Mouse (Mus musculus): ENCODE data around the gene Trpv5. TPM values are rescaled to one million over a fixed set of nuclear protein-coding genes. Genes with fewer than 3 reads are reported as not detected.

The Trpv5 gene
- 0.08 TPM in 1 of 2 replicates, not detected in the other for polyA plus RNA-seq (2015; fragmentation: Nextera tagmentation; extraction: Ambion mirVana)

- Histone ChIP-seq H3K27ac (no peak within 1 kb of the TSS), H3K36me3 (peaks cover 16% of the 10 kb centered on the region), H3K4me2 (no peak within 1 kb of the TSS), H3K9ac (no peak within 1 kb of the TSS), H3K27me3 (no peaks in the 10 kb centered on the region), H3K9me3 (replicated peaks) (no peaks in the 10 kb centered on the region), H3K4me1 (replicated peaks) (peaks cover 9% of the 10 kb centered on the region), H3K4me3 (replicated peaks) (no peak within 1 kb of the TSS)
- DNase-seq (no peak), ATAC-seq (ENCODE audit: low read depth) (no peak)
- WGBS (ENCODE audit: insufficient replicate concordance), result 58% methylated on average over 1 of the region's 1 CpGs
These were observed at the start of gene Trpv5 for GRCm38 (mm10) chr6:41680669-41681068. Trpv5 (minus strand) TSS chr6:41680769.

GRCm38 (mm10) chr6:41727989-41728609 lies 47.5 kb upstream of the Trpv5 start:
- Histone ChIP-seq H3K27me3 (no peaks in the 10 kb centered on the region), H3K36me3 (no peaks in the 10 kb centered on the region), H3K9ac (no peak overlapping the region), H3K4me1 (replicated peaks) (peaks cover 6% of the 10 kb centered on the region), H3K4me2 (no peak overlapping the region), H3K9me3 (replicated peaks) (no peaks in the 10 kb centered on the region), H3K4me3 (replicated peaks) (no peak overlapping the region), H3K27ac (no peak overlapping the region)
- DNase-seq (peak; percentile 33), ATAC-seq (ENCODE audit: low read depth) (peak; percentile 83)
- 51% methylated on average over 1 of the region's 1 CpGs for WGBS (ENCODE audit: insufficient replicate concordance)

GRCm38 (mm10) chr6:41721430-41721829 lies 40.9 kb upstream of the Trpv5 start:
- Histone ChIP-seq H3K27ac (no peak overlapping the region), H3K27me3 (no peaks in the 10 kb centered on the region), H3K4me2 (no peak overlapping the region), H3K36me3 (no peaks in the 10 kb centered on the region), H3K9ac (no peak overlapping the region), H3K4me3 (replicated peaks) (no peak overlapping the region), H3K4me1 (replicated peaks) (peaks cover 14% of the 10 kb centered on the region), H3K9me3 (replicated peaks) (no peaks in the 10 kb centered on the region)
- 36% methylated on average over 2 of the region's 2 CpGs for WGBS (ENCODE audit: insufficient replicate concordance)
- peak; percentile 75 for ATAC-seq (ENCODE audit: low read depth)
- no peak for DNase-seq

- Histone ChIP-seq H3K27me3 (no peaks in the 10 kb centered on the region), H3K4me2 (peak overlapping the region; percentile 40), H3K4me1 (replicated peaks) (peaks cover 73% of the 10 kb centered on the region), H3K36me3 (no peaks in the 10 kb centered on the region), H3K27ac (peak overlapping the region; percentile 85), H3K4me3 (replicated peaks) (no peak overlapping the region), H3K9me3 (replicated peaks) (no peaks in the 10 kb centered on the region), H3K9ac (peak overlapping the region; percentile 42; the same call in 1 of the 2 replicates)
- ATAC-seq (ENCODE audit: low read depth) (peak; percentile 48), DNase-seq (no peak)
- WGBS (ENCODE audit: insufficient replicate concordance), result 8% methylated on average over 1 of the region's 1 CpGs
These were observed 29.7 kb upstream of the Trpv5 start for GRCm38 (mm10) chr6:41710281-41710680.

- peaks cover 16% of the 10 kb centered on the region for H3K36me3 ChIP-seq
- ATAC-seq (ENCODE audit: low read depth) (peak; percentile 89), DNase-seq (peak; percentile 79)
- peak overlapping the region; percentile 79 for H3K4me2 ChIP-seq
- peak overlapping the region; percentile 26 for H3K4me3 ChIP-seq (replicated peaks)
- H3K9me3 ChIP-seq (replicated peaks), result no peaks in the 10 kb centered on the region
- peak overlapping the region; percentile 98 for H3K27ac ChIP-seq
- peaks cover 59% of the 10 kb centered on the region for H3K4me1 ChIP-seq (replicated peaks)
- H3K9ac ChIP-seq, result peak overlapping the region; percentile 93
- 21% methylated on average over 7 of the region's 7 CpGs for WGBS (ENCODE audit: insufficient replicate concordance)
- H3K27me3 ChIP-seq, result no peaks in the 10 kb centered on the region
These were observed 25.7 kb upstream of the Trpv5 start for GRCm38 (mm10) chr6:41706275-41706674.

- Histone ChIP-seq H3K36me3 (peaks cover 36% of the 10 kb centered on the region), H3K4me1 (replicated peaks) (peaks cover 48% of the 10 kb centered on the region), H3K4me2 (peak within 1 kb of the TSS; percentile 79), H3K4me3 (replicated peaks) (peak within 1 kb of the TSS; percentile 80), H3K27ac (peak within 1 kb of the TSS; percentile 98), H3K9ac (peak within 1 kb of the TSS; percentile 93), H3K27me3 (no peaks in the 10 kb centered on the region), H3K9me3 (replicated peaks) (no peaks in the 10 kb centered on the region)
- 6% methylated on average over 1 of the region's 1 CpGs for WGBS (ENCODE audit: insufficient replicate concordance)
- DNase-seq, result peak; percentile 87
- peak; percentile 80 for ATAC-seq (ENCODE audit: low read depth)
These were observed 23.6 kb upstream of the Trpv5 start, which contains the start of gene Kel for GRCm38 (mm10) chr6:41704123-41704522. Kel (minus strand) TSS chr6:41704339.

GRCm38 (mm10) chr6:41702928-41703327 lies 22.4 kb upstream of the Trpv5 start:
- peaks cover 52% of the 10 kb centered on the region for H3K4me1 ChIP-seq (replicated peaks)
- H3K4me3 ChIP-seq (replicated peaks), result peak overlapping the region; percentile 80
- no peaks in the 10 kb centered on the region for H3K9me3 ChIP-seq (replicated peaks)
- 29% methylated on average over 2 of the region's 2 CpGs for WGBS (ENCODE audit: insufficient replicate concordance)
- peak overlapping the region; percentile 93 for H3K9ac ChIP-seq
- H3K4me2 ChIP-seq, result peak overlapping the region; percentile 79
- peaks cover 48% of the 10 kb centered on the region for H3K36me3 ChIP-seq
- no peaks in the 10 kb centered on the region for H3K27me3 ChIP-seq
- ATAC-seq (ENCODE audit: low read depth) (peak; percentile 57), DNase-seq (peak; percentile 78)
- peak overlapping the region; percentile 98 for H3K27ac ChIP-seq

- Histone ChIP-seq H3K9ac (peak overlapping the region; percentile 93), H3K9me3 (replicated peaks) (no peaks in the 10 kb centered on the region), H3K36me3 (peaks cover 63% of the 10 kb centered on the region), H3K4me3 (replicated peaks) (peak overlapping the region; percentile 80), H3K27me3 (no peaks in the 10 kb centered on the region), H3K4me2 (peak overlapping the region; percentile 79), H3K4me1 (replicated peaks) (peaks cover 44% of the 10 kb centered on the region), H3K27ac (peak overlapping the region; percentile 98)
- ATAC-seq (ENCODE audit: low read depth), result no peak
- no peak for DNase-seq
- 11% methylated on average over 1 of the region's 1 CpGs for WGBS (ENCODE audit: insufficient replicate concordance)
These were observed 20.7 kb upstream of the Trpv5 start for GRCm38 (mm10) chr6:41701245-41701644.

- 76% methylated on average over 1 of the region's 1 CpGs for WGBS (ENCODE audit: insufficient replicate concordance)
- H3K9me3 ChIP-seq (replicated peaks), result no peaks in the 10 kb centered on the region
- no peak overlapping the region for H3K4me2 ChIP-seq
- H3K4me1 ChIP-seq (replicated peaks), result peaks cover 50% of the 10 kb centered on the region
- H3K27me3 ChIP-seq, result no peaks in the 10 kb centered on the region
- peaks cover 92% of the 10 kb centered on the region for H3K36me3 ChIP-seq
- no peak overlapping the region for H3K4me3 ChIP-seq (replicated peaks)
- ATAC-seq (ENCODE audit: low read depth) (no peak), DNase-seq (no peak)
- no peak overlapping the region for H3K27ac ChIP-seq
- no peak overlapping the region for H3K9ac ChIP-seq
These were observed 13.8 kb upstream of the Trpv5 start for GRCm38 (mm10) chr6:41694407-41694806.

- Histone ChIP-seq H3K9ac (no peak overlapping the region), H3K36me3 (peaks cover 92% of the 10 kb centered on the region), H3K4me1 (replicated peaks) (peaks cover 52% of the 10 kb centered on the region), H3K4me3 (replicated peaks) (no peak overlapping the region), H3K27me3 (no peaks in the 10 kb centered on the region), H3K9me3 (replicated peaks) (no peaks in the 10 kb centered on the region), H3K4me2 (no peak overlapping the region), H3K27ac (no peak overlapping the region)
- DNase-seq, result no peak
- no peak for ATAC-seq (ENCODE audit: low read depth)
These were observed 11.6 kb upstream of the Trpv5 start for GRCm38 (mm10) chr6:41692200-41692599.

GRCm38 (mm10) chr6:41685596-41685995 lies 5.0 kb upstream of the Trpv5 start:
- peak overlapping the region; percentile 56 for H3K27ac ChIP-seq
- no peak overlapping the region for H3K4me3 ChIP-seq (replicated peaks)
- no peaks in the 10 kb centered on the region for H3K27me3 ChIP-seq
- DNase-seq (no peak), ATAC-seq (ENCODE audit: low read depth) (no peak)
- no peak overlapping the region for H3K4me2 ChIP-seq
- H3K9ac ChIP-seq, result no peak overlapping the region
- peaks cover 49% of the 10 kb centered on the region for H3K4me1 ChIP-seq (replicated peaks)
- H3K9me3 ChIP-seq (replicated peaks), result no peaks in the 10 kb centered on the region
- H3K36me3 ChIP-seq, result peaks cover 64% of the 10 kb centered on the region
- WGBS (ENCODE audit: insufficient replicate concordance), result 78% methylated on average over 3 of the region's 3 CpGs

GRCm38 (mm10) chr6:41684911-41685310 lies 4.3 kb upstream of the Trpv5 start:
- H3K4me2 ChIP-seq, result no peak overlapping the region
- H3K27ac ChIP-seq, result peak overlapping the region; percentile 56
- H3K27me3 ChIP-seq, result no peaks in the 10 kb centered on the region
- DNase-seq (peak; percentile 29), ATAC-seq (ENCODE audit: low read depth) (peak; percentile 86)
- H3K9me3 ChIP-seq (replicated peaks), result no peaks in the 10 kb centered on the region
- peaks cover 48% of the 10 kb centered on the region for H3K4me1 ChIP-seq (replicated peaks)
- H3K9ac ChIP-seq, result no peak overlapping the region
- H3K36me3 ChIP-seq, result peaks cover 57% of the 10 kb centered on the region
- 21% methylated on average over 5 of the region's 5 CpGs for WGBS (ENCODE audit: insufficient replicate concordance)
- no peak overlapping the region for H3K4me3 ChIP-seq (replicated peaks)
